Mouse (Mus musculus): ENCODE measurements at regions not wholly inside any gene's neighbourhood (a gene's known extent, or its start where the extent isn't known, plus 50 kb on each side); places are given as distances from the start of the nearest gene placed in this dataset.

DNA sequence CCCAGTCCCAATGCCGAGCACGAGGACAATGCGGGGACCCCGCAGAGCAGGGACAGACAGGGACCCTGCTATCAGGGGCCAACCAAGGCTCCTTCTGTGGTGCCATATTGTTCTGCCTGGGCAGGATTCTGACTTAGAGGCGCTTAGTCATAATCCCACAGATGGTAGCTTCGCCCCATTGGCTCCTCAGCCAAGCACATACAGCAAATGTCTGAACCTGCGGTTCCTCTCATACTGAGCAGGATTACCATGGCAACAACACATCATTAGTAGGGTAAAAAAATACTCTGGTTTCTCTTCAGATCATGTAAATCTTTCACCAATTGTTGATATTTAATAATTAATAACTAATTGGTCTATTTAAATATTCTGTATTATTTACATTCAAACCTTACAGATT is 2140.3 kb upstream of the Cdh20 start:
- ATAC-seq, result peak; percentile 100

DNA sequence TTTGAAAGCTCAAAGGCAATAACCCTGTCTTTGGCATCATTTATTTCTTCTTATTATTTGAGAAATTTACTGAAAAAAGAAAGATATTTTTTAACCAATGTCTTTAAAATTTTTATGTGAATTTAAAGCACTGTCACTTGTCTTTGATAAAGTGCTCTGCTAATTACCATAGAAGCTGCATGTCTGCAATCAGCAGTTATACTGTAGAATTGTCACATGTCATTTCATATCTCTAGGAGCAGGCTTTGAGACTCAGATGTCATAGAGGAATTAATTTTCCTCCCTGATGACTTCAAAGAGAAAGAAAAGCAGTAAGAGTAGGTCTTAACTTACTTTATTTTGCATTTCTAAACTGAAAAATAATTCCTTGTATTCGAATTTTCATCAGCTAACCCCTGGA is 2123.9 kb upstream of the Cdh20 start:
- no peak for ATAC-seq

DNA sequence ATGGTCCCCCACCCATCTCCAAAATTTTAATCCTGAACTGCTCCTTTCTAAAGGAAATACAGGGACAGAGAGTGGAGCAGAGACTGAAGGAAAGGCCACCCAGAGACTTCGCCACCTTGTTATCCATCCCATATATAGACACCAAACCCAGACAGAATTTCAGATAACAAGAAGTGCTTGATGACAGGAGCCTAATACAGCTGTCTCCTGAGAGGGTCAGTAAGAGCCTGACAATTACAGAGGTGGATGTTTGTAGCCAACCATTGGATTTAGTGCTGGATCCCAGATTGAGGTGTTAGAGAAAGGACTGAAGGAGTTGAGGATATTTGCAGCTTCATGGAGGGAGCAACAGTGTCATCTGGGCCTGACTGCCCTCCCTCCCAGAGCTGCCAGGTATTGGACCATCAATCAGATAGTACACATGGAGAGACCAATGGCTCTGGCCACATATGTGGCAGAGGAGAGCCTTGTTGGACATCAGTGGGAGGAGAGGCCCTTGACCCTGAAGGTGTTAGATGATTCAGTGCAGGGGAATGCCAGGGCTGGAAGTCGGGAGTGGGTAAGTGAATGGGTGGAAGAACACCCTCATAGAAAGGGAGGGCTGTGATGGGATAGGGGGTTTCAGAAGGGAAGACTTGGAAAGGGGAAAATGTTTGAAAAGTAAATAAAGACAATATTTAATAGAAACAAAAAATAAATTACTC is 2080.8 kb upstream of the Cdh20 start:
- ATAC-seq, result no peak

GRCm38 (mm10) chr1:102716459-102716858 is 2051.9 kb upstream of the Cdh20 start:
- no peak for ATAC-seq

GRCm38 (mm10) chr1:102733991-102734390 is 2034.3 kb upstream of the Cdh20 start:
- ATAC-seq, result no peak

DNA sequence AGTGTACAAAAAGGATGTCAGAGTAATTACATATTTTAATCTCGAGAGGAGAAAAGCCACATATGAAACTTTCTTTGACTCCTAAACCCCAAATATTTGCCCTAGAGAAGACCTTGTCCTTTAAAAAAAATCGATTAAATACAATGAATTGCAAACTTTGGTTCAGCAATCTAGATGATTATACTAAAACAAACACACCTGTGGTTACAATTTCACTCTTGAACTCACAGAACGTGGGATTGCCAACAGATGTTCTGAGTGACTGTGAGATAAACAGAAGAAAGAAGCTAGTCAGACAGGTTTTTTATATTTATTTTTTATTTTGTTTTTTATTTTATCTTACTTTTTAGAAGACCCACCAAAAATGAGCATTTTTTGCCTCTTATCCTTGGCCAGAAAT is 2032.9 kb upstream of the Cdh20 start:
- ATAC-seq, result no peak

- no peak for ATAC-seq
Measured at GRCm38 (mm10) chr1:102757941-102758340, 2010.4 kb upstream of the Cdh20 start.
